Mouse (Mus musculus): ENCODE measurements at regions not wholly inside any gene's neighbourhood (a gene's known extent, or its start where the extent isn't known, plus 50 kb on each side); places are given as distances from the start of the nearest gene placed in this dataset.

DNA sequence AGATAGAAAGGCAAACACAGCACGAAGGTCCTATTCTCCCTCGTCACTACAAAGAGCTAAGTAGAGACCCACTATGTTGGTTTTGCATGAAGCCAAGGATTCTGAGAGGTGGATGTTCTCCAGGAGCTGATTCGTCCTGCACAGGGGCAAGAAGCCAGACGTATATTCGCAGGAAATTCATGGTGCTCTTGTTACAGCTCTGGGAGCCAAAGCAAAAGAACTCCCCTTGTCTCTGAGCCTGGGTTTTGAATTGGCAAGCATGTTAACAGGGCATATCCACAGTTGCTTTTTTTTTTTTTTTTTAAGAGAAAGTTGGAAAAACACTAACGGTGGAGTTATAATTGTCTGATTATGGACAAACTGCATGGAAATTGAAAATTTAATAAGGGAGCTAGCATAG, 191.7 kb upstream of the Prickle1 start:
- no peak for DNase-seq (ENCODE audit: low spot score in 2 of 2)

GRCm38 (mm10) chr15:93785846-93786412, 190.2 kb upstream of the Prickle1 start:
- DNase-seq (ENCODE audit: low spot score in 2 of 2) = no peak

DNA sequence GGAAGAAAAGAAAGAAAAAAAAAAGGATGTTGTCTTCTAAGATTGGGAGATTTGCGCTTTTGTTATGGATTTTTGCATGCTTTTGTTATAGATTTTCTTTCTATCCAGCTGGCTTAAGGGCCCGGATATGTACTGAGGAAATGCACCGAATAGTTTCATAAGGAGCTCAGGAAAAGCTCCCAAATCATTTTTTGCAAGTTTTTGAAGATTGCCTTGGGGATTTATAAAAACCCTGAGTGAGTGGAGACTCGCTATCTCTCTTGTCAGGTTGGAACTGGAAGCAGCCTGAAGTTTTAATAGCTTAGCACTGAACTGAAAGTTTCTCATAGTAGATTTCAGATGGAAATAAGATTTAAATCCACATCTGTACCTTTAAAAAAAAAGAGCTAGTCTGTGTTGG, 188.0 kb upstream of the Prickle1 start:
- DNase-seq (ENCODE audit: low spot score in 2 of 2) = no peak

DNA sequence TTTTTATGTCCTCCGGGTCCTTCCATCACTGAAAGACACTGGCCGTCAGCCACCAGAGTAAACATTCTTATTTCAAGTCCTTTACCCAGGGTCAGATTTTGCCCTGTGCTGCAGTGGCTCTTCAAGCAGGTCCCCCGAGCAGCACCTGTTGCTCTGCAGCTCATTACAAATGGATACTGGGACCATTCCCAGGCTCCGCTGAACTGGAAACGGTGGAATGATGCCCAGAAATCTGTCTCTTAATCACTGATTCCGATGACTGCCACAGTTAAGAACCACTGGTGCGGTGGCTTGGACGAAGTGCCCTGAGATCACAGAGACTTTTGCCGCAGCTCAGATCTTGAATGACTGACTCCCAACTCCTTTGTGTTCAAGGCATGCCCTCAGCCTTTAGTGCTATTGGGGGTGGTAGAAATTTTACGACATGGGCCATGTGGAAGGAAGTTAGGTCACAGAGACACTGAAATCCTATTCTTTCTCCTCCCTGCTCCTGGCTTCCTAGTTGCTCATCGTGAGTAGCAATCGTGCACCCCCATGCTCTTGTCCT, 179.6 kb upstream of the Prickle1 start:
- no peak for DNase-seq (ENCODE audit: low spot score in 2 of 2)

DNA sequence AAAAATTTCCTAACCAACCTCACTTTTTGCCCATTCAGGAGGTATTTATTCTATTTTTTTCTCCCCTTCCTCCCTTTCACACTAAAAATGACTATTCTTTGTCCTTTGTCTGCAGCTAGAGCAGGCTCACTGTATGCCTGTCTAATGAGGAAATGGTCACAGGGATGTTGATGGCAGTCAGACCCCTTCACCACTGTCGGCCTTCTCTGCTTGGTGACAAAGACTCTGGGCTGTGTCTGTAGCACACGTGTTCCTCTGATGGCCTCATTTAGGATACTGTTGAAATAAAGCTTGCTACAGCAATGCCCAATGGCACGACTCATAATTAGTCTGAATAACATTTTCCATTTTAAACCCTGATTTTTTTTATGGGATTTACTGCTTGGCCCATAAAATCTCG, 178.6 kb upstream of the Prickle1 start:
- DNase-seq (ENCODE audit: low spot score in 2 of 2) = no peak

DNA sequence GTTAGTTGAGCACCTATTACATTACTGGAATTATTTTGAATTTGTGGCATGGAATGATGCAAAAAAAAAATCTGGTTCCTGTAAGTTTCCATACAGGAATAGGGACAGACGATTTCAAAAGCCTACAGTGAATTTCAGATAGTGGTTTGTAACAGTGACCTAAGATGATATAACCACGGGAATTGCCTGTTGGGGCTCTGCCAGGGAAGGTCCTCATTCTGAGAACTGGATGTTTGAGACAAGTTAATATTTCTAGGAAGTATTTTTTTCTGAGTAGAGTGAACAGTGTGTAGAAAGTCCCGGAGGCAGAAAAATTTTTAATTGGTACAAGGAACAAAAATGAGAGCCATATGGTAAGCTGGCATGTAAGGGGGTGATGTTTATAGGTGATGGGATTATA, 171.3 kb upstream of the Prickle1 start:
- no peak for DNase-seq (ENCODE audit: low spot score in 2 of 2)

DNA sequence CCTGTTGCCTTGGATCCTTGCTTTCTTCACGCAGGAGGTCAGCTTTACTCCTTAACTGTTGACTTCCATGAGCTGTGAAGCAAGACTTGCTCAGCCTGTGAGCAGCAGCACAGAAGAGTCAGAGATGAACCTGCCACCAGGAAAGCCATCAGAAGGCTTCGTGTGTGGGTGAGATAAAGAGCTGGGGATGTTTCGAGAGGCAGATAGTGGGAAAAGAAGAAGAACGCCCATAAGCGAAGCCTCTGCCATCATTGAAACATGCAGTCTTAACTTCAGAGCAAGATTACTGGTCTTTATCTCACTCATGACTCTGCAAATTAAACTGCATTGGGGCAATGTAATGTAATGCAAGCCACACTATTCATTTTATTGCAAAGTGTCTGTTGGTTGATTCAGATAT, 167.4 kb upstream of the Prickle1 start:
- no peak for DNase-seq (ENCODE audit: low spot score in 2 of 2)

DNA sequence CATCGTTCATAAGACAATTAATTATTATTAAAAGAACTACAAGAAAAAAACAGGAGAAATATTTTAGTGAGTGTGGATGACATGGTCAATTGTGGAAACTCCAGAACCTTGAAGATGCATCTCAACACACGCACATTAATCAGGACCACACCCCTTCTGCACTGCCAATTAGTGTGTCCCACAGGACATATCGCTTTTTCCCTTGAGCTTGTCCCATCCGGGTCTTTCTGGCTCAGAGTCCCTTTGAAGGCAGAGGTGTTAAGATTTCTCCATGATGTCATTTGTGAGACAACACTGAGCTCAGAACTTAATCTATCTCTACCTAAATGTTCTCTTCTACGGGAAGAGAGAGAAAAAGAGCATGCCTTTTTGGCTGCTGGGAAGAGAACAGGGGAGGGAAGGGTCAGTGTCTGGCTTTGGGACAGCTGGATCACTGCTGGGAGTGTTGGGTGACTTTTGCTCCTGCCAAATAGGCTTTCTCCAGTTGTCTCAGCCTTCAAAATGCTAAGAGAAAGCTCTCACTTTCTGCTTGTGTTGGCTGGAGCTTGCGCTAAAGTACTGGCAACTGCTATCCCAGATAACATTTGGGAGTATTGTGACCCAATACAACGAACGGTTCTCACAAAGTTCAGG, 162.6 kb upstream of the Prickle1 start:
- DNase-seq (ENCODE audit: low spot score in 2 of 2) = no peak

- DNase-seq (ENCODE audit: low spot score in 2 of 2) = no peak
Observed at GRCm38 (mm10) chr15:93755989-93756388, 160.3 kb upstream of the Prickle1 start.

- no peak for DNase-seq (ENCODE audit: low spot score in 2 of 2)
Observed at GRCm38 (mm10) chr15:93751817-93752216, 156.1 kb upstream of the Prickle1 start.

- DNase-seq (ENCODE audit: low spot score in 2 of 2) = peak; percentile 3 to 8
Observed at GRCm38 (mm10) chr15:93750953-93751352, 155.3 kb upstream of the Prickle1 start.

DNA sequence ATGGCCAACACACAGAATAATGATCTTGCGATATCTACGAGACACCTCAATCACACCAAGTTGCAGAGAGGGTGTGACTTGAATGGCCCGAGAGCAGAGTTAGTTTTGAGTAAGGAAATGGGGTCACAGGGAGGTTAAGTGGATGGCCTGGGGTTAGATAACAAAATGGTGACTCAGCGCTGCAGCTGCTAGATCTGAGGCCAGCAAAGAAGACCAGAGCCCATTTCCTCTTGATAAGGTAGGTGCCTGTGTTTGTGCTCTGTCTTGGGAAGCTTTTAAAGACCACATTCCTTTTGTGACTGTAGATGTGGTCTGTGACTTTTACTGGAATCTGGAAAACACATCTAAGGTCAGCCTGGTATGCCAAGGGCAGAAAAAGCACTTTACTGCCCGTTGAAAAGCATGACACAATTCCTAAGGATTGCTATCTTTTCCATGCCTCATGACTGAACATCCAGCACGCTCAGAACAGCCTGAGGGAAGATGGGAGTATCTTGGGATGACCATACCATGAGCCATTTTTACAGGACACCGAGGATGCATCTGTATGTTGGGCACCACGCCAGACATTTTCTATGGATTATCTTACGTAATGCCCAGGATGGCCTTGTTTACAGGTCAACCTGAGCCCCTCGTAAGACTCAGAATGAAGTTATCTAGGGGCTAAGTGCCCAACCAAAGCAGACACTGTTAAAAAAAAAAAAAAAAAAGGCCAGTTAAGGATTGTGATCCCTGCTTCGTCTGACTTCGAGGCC, 148.7 kb upstream of the Prickle1 start:
- DNase-seq (ENCODE audit: low spot score in 2 of 2) = peak in 1 of 2 experiments; percentile 2

- no peak for DNase-seq (ENCODE audit: low spot score in 2 of 2)
Observed at GRCm38 (mm10) chr15:93733731-93734510, 138.2 kb upstream of the Prickle1 start.

- DNase-seq (ENCODE audit: low spot score in 2 of 2) = no peak
Observed at GRCm38 (mm10) chr15:93732825-93733224, 137.1 kb upstream of the Prickle1 start.

- DNase-seq (ENCODE audit: low spot score in 2 of 2) = no peak
Observed at GRCm38 (mm10) chr15:93731161-93731560, 135.5 kb upstream of the Prickle1 start.

DNA sequence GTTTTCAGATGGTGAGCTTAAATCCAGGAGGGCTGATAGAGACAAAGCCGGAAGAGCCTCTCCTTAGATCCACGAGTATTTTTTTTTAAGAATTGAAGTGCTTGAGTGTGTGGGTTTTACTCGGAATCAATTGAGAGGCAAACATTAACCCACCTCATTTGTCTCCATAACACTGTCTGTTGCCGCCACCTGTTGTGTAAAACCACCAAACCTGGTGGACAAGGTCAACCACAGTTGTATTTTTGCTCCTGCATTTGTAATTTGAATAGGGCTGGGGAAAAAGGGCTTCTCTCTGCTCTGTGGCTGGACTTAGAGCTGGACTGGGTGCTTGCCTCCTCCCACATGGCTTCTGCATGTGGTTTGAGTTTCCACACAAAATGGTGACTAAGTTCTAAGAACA, 119.8 kb upstream of the Prickle1 start:
- no peak for DNase-seq (ENCODE audit: low spot score in 2 of 2)

DNA sequence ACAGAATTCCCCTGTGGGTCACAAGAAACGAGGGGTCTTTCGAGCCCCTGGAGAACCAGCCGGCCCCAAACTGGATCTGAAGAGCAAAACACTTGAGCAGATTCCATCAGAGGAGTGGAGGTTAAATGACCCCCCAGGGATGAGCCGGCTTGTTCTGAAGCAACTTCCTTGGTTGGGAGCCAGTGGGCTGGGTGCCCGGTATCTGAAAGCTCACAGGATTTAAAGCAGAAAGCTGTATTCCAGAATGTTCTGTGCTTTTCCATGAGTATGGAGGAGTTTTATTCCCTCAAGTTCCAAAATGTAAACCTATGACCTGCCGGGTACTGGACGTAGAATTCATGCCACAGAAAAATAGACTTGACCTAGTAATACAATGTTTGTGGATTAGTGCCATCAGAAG, 117.7 kb upstream of the Prickle1 start:
- DNase-seq (ENCODE audit: low spot score in 2 of 2) = peak; percentile 7 to 27

GRCm38 (mm10) chr15:93712594-93712993, 116.9 kb upstream of the Prickle1 start:
- peak in 1 of 2 experiments; percentile 4 for DNase-seq (ENCODE audit: low spot score in 2 of 2)

GRCm38 (mm10) chr15:93711150-93711784, 115.6 kb upstream of the Prickle1 start:
- no peak for DNase-seq (ENCODE audit: low spot score in 2 of 2)

DNA sequence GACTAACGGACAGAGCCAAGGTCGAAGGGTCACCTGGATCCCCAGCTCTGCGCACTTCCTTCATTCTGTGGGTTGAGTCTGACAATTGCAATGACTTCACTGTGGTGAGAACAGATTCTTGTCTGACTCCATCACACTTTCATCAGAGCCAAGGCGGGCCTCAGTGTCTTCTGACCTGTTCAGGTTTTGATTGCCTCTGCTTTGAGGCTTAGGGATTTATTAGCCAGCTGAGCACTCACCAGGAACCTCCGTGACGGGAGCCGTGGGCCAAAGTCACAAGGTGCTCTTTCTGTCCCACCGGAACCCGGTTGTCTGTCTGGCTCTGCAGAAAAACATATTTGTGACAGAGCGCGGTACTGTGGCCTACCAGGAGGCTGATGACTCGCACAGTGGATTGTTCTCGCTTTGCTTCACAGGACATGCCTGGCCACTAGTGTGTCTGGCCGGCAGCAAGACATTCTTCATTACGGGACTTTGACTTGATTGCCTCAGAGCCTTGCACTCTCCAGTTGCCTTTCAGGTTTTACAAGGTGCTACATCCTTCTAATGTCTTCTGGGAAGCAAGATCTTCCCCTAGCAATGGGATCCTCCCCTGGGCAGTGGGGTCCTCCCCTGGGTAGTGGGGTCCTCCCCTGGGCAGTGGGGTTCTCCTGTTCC, 114.9 kb upstream of the Prickle1 start:
- no peak for DNase-seq (ENCODE audit: low spot score in 2 of 2)

DNA sequence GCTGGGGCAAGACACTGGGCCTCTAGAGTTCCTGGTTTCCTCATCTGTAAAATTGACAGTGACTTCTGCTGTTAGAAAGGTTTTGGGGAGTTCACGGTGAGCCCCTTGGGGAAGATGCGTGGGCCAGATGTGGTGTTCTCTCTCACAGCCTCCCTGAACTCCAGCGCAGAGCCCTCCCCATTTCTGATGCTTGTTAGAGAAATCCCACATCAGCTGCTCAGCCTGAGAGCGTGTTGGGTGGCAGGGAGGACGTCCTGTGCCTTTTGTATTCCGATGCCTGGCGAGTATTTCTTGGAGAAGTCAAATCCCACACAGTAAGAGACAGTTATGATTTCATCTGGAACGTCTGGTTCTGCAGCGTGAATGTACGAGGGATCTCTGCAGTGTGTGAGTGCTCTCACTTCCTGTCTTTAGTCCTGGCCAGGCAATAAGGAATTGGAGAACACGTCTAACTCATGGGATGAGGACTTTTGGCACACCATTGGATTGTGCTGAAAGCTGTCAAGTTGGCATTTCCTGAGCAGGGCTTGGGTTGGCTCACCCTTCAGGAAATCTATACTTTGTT, 110.8 kb upstream of the Prickle1 start:
- no peak for DNase-seq (ENCODE audit: low spot score in 2 of 2)
